Mouse (Mus musculus) left cerebral cortex, postnatal 25 days (tissue): ENCODE measurements at regions not wholly inside any gene's neighbourhood (a gene's known extent, or its start where the extent isn't known, plus 50 kb on each side); places are given as distances from the start of the nearest gene placed in this dataset.

ENCODE experiments used
- DNase-seq, 2 experiments: peaks; one replicate each; pipeline ENCODE4 v3.0.0; 2022; ENCODE audit warnings: low spot score in 2 of 2, mixed read lengths in 1 of 2
- intact Hi-C: fragments of 180-260 bp; cut with DNase I; formaldehyde crosslinking; loops from one replicate; pipeline ENCODE4 v1.15.1; 2025

GRCm38 (mm10) chr17:22795213-22795612 is 71.7 kb downstream of the Zfp945 start:
- peak in 1 of 2 experiments; percentile 38 for DNase-seq
- intact Hi-C loops: no loop called here

- intact Hi-C loops: no loop called here
Measured at GRCm38 (mm10) chr17:22784481-22784880, 82.5 kb downstream of the Zfp945 start.

GRCm38 (mm10) chr17:22745736-22746135 is 121.2 kb downstream of the Zfp945 start:
- intact Hi-C loops: no loop called here
- DNase-seq: no peak

More at GRCm38 (mm10) chr17:22784481-22784880, 82.5 kb downstream of the Zfp945 start:
- DNase-seq: no peak

GRCm38 (mm10) chr17:22739581-22740178 is 127.3 kb downstream of the Zfp945 start:
- intact Hi-C loops: loop anchor here (2.0 to 5.0 kb wide), 2 partner anchors 127 to 453 kb away; partner anchors contain the start of genes Zfp40 and Zfp945
- peak; percentile 63 to 71 for DNase-seq

- intact Hi-C loops: loop anchor here (2.0 to 5.0 kb wide), 2 partner anchors 128 to 453 kb away; partner anchors contain the start of genes Zfp40 and Zfp945
- DNase-seq: no peak
Measured at GRCm38 (mm10) chr17:22739173-22739572, 127.8 kb downstream of the Zfp945 start.

GRCm38 (mm10) chr17:22736360-22736759 is 130.6 kb downstream of the Zfp945 start:
- intact Hi-C loops: loop anchor here (5.0 kb wide), 1 partner anchor 456 kb away; the partner anchor contains the start of gene Zfp40
- peak in 1 of 2 experiments; percentile 58 for DNase-seq
